Mouse (Mus musculus) testis, adult 2 months (tissue): ENCODE measurements around the gene Vmn2r19.

Experiments
- CTCF ChIP-seq: fragments of 200-500 bp; IDR thresholded peaks from 2 replicates; pipeline ENCODE4 v1.5.1; 2012; ENCODE audit warnings: low read depth, mild to moderate bottlenecking, inconsistent platforms, low read length, moderate library complexity; ENCODE audit not compliant: control insufficient read depth, insufficient read depth, insufficient replicate concordance
- POLR2A ChIP-seq: fragments of 200-500 bp; IDR thresholded peaks from 2 replicates; pipeline ENCODE4 v1.6.1; 2012; ENCODE audit warnings: low read depth, mild to moderate bottlenecking, inconsistent platforms, low read length, moderate library complexity; ENCODE audit not compliant: control insufficient read depth

- TF ChIP-seq CTCF (no peak), POLR2A (no peak)
These were observed 41.2 kb upstream of the Vmn2r19 start for GRCm38 (mm10) chr6:123266945-123267344.
